Mouse (Mus musculus) erythroblast, adult 5-6 weeks (primary cell): Measurements from ENCODE around the gene Pias1. TPM values are rescaled to one million over a fixed set of nuclear protein-coding genes. Genes with fewer than 3 reads are reported as not detected.
"Not testable (repeated sequence)": the region's sequence is repeated elsewhere in the genome, so short reads cannot be mapped to it uniquely, and the experiment has no call there.

Source experiments
- ATAC-seq: replicated peaks from 2 replicates; pipeline ENCODE4 v1.8.0; 2016; ENCODE audit warnings: moderate number of reproducible peaks, mild to moderate bottlenecking, moderate TSS enrichment, inconsistent platforms; ENCODE audit not compliant: poor library complexity, low FRiP score, severe bottlenecking
- total RNA-seq, 2 experiments: library from RNA; stranded (forward) in 1 of 2; stranded (reverse) in 1 of 2; fragments of 150-400 nt in 1 of 2; fragments of 200-764, 138-1000 nt in 1 of 2; gene quantifications; 2 replicates each; pipeline versions ENCODE4 v1.2.3 to v1.2.4; 2015 to 2017; ENCODE audit warnings: low replicate concordance in 2 of 2

Gene Pias1
- total RNA-seq, 2 experiments from 2014 or later, result 26.5 to 45.0 TPM

DNA sequence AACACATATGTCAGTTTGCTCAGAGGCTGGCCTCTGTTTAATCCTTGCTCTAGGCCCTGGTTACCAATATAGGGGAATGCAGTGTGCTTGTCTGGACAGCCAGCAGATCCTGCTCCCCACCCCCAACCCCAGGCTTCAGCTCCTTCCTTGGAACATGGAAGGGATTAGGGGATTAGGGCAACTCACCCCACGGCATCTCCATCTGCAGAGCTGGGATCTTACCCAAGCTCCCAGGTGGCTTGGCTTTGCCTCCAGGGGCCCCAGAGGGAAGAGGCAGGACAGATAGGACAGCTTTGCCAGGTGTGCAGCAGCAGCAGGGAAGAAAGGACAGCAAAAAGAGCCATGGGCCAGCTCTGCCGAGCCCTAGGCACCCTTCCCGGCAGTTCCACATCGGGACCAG lies 126.9 kb downstream of the Pias1 start:
- ATAC-seq, result no peak

DNA sequence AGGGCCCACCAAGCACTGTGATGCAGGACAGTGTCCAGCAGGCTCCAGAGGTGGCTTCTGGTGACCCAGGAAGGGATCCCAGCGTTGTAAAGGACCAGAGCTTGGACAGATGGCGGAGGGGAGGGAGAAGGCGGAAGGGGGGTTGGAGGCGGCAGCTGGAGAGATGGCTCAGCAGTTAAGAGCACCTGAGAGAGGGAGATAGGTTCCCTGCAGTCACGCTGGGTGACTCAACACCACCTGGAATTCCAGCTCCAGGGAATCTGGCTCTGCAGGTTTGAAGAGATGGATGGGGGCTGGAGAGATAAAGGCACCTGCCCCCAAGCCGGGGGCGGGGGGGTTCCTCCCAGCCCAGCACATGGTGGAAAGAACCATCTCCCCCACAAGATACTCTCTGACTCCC lies 127.6 kb downstream of the Pias1 start:
- ATAC-seq, result not testable (repeated sequence)

DNA sequence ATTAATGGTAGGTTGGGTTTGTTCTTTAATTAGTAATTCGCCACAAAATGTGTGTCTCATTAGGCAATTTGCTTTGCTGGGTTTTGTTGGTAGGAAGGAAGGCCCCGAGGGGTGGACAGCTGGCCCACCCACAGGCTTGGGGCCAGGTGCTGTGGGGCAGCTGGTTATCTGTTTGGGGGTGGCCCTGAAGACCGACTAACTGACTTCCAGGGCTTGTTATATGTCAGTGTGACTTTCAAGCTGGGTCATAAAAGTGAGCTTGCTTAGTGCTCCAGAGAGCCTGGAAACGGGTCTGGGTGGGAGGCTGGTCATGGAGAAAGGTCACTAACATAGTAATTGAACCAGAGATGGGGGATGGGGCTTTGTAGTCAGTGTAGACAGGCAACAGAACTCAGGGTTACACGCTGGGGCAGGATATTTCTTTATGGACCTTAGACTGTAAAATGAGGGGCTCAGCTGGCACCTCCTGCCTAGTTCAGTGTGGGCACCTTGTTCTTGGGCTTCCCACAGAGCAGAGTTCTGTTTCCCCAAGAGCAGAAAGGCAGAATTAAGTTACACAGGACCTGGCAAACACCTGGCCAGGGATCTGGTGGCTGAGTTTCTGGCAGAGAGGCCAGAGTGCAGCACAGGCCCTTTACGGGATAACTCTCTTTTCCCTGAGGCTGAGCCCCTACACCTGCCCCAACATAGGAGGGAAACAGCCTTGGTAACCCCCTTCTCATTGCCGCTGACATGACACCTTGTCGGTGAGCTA lies 129.3 kb downstream of the Pias1 start:
- no peak for ATAC-seq

DNA sequence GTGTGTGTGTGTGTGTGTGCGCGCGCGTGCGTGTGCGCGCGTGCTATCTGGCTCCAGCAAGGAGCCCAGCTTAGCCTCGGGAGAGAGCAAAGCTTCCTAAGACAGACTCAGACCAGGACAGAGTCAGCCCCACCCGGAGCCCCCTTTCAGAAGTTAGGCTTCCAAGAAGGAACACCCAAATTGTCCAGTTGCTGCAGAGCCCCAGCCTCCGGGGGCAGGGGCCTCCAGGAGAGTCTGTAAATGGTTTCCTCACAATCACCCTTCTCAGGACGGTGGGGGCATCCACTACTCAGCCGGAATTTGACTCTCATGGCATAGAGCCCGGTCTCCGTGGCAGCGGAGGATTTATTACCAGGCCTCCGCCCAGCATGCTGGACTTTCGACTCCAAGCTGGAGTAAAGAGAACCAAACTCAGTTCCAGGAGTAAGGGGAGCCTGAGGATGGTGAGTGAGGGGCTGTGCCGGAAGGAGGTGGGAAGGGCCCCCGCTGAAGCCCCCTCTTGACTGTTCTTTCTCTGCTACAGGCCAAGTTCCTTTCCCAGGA lies 129.9 kb downstream of the Pias1 start, which contains the start of gene Calml4:
TSS of gene Calml4 (plus strand) at position 362 of the 543 bp plus-strand sequence.
- no peak for ATAC-seq

DNA sequence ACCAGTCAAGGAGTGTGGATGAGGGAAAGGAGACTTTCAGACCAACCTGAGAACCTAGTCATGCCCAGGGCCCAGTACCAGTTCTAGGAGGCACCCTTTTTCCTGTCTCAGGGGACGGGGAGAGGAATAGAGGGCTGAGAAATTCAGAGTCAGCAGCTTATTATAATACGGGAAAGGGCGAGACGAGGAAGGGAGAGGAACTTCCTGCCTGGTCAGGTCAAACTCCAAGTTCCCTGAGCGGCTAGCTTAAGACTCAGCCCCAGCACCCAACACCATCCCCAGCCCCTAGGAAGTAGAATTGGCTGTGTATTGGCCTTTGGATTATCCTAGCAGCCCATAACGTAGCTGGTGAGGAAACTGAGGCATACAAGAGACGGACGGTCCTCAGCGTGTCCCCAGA lies 130.5 kb downstream of the Pias1 start:
- no peak for ATAC-seq

DNA sequence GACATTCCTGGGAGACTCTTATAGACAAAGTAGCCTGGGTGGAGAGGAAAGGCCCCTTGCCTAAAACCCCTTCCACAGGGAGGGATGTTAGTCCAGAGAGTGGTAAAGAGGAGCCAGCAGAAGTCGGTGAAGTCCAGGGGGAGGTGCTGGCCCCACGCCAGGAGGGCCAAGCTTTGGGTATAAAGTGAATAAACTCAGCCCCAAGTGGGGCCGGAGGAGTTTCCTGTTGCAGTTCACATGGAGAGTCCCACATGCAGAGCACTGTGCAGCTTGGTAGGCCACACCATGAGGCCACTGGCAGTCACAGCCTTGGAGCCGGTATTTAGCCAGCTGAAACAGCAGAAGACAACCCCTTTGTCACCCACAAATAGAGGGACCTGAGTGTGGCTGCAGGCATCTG lies 133.2 kb downstream of the Pias1 start:
- no peak for ATAC-seq

DNA sequence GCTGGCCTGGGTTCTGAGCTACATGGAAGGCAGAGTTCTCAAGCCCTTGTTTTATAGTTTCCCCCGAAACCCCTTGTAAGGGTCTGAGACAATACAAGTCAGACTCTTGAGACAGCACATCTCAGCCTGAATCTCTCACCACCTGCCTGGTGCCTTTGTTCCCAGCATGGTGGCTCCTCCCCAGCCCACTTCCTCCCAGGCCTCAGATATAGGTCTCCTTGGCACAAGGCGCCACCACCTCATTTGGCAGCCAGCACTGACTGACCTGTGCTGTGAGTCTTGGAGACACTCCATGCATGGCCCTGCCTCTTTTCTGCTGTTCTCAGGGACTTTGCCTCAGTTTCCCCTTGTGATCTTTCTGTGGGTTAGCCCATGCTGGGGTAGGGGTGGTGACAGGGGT lies 136.2 kb downstream of the Pias1 start:
- ATAC-seq, result no peak

DNA sequence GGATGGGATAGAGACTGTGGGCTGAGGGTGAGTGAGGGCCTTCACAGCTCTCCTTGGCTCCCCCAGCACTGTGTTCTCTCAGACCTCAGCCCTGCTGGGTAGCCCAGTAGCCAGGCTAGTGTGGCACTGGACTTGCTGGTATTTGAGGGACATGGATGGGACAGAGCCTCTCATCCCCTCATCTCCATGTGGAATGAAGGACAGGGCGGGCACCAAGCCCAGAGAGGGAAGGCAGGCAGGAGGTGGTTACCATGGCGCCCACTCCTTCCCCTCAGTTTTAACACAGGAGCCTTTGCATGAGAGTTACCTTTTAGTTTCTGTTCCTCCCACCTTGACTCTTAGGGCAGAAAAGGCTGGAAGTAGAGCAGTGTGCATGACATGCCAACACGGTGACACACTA lies 139.1 kb downstream of the Pias1 start:
- no peak for ATAC-seq

DNA sequence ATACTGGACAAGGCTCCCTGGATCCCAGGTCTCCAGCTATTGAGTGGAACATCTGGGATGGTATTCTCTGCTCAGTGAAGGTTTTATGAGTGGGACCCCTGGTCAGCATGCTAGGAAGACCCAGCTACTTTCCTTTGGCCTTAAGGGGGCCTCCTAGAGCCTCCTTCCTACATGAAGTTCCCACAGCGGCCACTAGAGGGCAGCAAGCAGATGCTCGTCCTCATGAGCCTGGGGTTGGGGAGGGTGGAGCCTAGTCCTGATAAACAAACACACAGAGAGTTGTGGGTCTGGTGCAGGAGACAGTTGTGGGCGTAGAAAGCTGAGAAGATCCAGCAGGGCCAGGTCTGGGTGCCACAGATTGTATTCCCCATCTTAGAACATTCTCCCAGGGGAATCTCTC lies 140.0 kb downstream of the Pias1 start:
- peak; percentile 93 for ATAC-seq

DNA sequence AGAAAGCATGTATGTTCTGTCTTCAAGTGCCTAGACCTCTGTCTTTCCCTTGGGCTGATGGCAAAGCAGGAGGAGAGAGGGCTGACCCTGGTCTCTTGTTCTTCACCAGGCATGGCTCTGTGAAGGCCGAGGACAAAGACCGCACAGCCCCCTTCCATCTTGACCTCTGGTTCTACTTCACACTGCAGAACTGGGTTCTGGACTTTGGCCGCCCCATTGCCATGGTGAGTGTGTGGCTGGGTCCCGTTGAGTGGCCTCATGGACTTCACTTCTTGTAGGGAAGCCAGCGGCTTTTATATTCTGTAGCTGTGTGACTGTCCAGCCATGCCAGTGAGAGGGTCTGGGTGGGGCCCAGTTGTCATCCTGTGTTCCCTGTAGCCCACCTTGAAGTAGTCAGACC lies 143.3 kb downstream of the Pias1 start:
- ATAC-seq, result no peak

DNA sequence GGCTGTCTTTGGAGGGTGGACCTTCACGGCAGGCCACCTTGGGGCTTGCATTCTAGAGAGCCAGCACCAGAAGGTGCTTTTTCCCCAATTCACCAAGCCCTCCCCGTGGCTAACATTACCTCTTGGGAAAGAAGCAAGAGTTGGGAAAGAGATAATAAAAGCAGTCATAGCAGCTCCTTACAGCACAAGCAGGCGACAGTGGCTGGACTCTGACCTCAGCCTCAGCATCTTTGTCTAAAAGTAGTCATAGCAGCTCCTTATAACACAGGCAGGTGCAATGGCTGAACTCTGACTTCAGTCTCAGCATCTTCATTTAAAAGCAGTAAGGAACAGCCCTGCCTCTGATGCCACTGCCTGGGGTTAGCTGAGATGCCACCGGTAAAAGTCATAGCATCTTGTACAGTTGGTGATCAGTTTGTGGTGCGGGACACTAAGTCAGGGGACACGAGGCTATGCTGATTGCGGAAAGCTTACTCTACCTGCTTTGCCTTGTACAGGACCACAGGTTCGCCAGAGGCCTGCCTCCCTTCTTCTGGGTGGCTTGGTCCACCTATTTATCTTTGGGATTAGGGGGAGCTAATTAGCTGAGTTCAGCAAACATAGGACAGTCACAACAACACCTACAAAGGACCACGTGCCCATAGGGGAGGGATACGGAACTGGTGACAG lies 144.2 kb downstream of the Pias1 start:
- ATAC-seq, result no peak

DNA sequence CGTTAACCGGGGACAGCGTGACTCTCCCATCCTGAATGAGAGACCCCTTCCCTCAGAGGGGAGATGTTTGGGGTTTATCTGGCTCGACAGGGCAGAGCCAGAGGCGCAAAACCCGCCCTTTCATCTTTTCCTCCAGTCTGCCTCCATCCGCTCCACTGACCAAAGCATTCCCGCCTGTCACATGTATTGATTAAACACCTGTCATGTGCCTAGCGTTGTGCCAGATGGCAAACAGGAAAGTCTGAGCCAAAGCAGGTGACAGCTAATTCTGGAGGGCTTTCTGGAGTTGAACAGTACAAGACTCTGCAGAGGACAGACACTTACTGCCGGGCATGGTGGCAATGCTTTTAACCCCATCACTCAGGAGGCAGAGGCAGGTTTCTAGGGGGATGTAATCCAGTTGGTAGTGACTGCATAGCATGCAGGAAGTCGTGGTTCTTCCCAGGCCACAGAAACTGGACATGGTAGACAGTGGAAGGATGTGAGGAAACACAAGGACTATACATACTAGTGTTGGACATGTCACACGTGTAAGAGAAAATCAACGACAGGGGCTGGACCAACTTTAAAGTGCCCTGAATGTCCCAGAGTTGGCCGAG lies 148.5 kb downstream of the Pias1 start:
- ATAC-seq, result peak; percentile 33

DNA sequence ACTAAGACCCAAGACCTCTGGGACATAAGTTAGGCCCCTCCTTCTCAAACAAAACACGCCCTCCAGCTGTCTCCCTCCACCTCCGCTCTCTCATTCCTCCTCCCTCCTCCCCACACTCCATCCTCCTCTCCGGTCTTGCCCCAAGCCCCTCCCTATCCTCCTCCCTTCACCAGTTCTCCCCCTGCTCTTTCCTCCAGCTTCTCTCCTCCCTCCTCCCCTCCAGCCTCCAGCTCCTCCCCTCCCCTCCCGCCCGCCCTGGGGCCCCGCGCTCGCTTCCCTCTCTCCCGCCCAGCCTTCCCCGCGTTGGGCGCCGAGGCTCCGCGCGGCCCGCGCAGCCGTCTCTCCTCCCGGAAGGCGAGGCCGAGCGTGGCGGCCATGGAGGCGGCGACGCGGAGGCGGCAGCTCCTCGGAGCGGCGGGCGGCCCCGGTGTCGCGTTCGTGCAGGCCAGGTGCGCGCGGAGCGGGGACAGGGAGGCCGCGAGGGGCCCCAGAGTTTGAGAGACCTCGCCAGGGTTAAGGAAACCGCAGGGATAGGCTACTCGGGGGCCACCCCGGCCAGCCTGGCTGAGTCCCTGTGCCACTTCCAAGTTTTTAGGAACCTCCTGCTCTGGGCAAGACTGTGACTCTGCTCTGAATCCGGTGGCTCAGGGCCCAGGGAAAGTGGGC lies 149.1 kb downstream of the Pias1 start, which contains the start of gene Cln6:
TSS of gene Cln6 (plus strand) at position 280 of the 666 bp plus-strand sequence.
- peak; percentile 92 for ATAC-seq

DNA sequence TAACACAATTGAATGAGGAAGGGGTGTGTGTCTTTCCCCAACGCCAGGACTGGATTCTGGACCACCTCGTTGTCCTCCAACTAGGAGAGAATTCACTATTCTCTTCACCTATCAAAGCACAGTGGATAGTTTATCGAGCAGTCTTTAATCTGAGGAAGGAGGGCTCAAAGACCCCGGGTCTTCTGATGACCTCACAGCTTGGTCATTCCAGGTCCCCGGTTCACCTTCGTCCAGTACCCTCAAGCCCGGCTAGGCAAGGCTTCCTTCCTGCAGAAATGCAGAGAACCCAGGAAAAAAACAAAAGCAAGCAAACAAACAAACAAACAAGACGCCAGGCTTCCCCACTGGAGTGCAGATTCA lies 149.6 kb downstream of the Pias1 start:
- no peak for ATAC-seq

DNA sequence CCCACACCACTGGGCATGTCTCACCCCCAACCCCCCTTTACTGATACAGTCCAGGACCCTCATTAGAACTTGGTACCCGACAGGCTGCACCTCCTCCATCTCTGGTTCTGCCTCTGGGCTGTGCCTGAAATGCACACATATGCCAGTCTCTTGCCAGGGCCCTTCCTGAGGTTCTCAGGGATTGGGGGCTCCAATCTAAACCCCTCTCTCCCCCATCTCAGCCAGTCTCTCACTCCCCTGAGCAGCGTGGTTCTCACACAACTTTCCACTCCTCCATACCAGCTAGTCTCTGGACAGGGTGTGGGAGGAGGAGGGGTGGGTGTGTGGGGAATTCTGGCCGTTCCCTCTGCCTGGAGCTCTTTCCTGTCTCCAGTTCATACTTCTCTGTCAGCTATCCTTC lies 150.1 kb downstream of the Pias1 start:
- ATAC-seq, result no peak

DNA sequence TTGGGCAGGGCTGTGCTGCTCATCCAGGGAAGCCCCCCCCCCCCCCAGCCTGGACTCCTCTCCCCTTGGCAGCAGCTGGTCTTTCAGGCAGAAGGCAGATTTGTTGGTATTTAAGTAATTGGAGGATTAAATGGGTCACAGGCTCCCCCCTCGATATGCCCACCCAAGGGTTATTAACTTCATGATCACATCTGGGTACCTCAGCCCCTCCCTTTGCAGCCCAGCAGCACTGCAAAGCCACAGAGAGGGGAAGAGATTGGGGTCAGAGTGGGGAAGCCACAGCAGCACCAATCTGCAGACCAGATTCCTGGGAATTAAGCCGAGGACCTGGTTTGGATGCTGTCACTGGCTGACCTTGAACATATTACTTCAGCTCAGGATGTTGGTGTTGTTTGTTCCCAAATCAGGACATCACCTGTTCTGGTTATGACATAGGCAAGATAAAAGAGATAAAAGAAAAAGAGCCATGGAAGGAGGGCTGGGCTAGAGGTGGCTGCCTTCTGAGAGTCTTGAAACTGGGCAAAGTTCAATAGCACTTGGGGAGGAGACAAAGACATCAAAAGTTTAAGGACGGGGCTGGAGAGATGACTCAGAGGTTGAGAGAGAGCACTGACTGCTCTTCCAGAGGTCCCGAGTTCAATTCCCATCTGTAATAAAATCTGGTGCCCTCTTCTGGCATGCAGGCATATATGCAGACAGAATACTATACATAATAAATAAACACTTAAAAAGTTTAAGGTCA lies 151.8 kb downstream of the Pias1 start:
- no peak for ATAC-seq

DNA sequence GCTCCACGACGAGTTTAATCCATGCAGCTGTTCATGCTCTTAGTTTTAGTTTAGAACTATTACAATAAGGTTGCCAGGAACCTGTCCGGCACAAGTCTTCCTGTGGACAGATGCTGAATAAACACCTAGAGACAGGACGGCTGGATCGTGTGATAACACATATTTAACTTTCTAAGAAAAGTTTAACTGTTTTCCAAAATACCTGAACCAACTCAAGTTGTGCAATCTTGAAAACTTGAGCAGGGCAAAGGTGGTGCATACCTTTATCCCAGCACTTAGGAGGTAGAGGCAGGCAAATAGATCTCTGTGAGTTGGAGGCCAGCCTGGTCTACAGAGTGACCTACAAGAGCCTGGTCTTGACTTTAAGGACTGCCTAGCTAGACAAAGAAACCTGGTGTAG lies 152.8 kb downstream of the Pias1 start:
- no peak for ATAC-seq

DNA sequence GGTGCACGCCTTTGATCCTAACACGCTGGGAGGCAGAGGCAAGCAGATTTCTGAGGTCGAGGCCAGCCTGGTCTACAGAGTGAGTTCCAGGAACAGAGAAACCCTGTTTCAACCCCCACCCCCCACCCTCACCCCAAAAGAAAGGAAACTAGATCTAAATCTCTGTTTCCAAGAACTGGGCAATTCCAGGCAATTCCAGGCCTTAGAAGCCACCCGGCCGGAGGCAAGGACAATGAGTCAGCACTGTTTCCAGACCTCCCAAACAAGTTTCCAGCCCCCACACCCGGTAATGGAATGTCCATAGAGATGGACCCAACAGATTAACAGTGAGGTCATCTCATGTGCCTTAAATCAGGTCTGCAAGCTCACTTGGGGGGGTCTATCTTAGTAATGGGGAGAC lies 157.8 kb downstream of the Pias1 start:
- no peak for ATAC-seq

DNA sequence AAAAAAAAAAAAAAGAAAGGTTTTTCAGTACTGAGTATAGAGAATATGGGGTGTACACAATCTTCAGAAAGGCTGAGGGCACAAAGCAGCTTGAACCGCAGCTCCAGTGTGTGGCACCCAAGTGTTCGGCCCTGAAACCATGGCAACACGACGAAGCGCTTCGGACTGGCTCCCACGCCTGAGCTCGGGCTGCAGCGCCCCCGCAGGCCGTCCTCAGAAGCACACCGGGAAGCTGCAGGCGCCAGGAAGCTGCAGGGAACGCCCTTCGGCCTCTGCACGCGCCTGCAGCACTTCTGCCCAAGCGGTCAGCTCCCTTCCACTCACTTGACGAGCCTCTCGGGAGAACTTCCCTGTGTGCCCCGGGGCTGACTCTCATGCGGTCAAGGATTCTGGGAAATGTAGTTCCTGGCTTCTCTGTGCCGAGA lies 159.1 kb downstream of the Pias1 start:
- peak; percentile 99 for ATAC-seq
